Mouse (Mus musculus) thymus, adult 2 months (tissue): ENCODE results near the gene Madd. TPM values are rescaled to one million over a fixed set of nuclear protein-coding genes. Genes with fewer than 3 reads are reported as not detected.

Experiments used
- DNase-seq: peaks from one replicate; pipeline ENCODE4 v3.0.0; 2021
- H3K27ac ChIP-seq: fragments of 200-500 bp; 2 replicates; pipeline ENCODE4 v1.5.1; 2012; ENCODE audit warnings: low read length, control low read depth; ENCODE audit not compliant: control insufficient read depth, insufficient read depth
- H3K27me3 ChIP-seq: fragments of 200-500 bp; 2 replicates; pipeline ENCODE4 v1.6.1; 2012; ENCODE audit warnings: mild to moderate bottlenecking, low read length, moderate library complexity, mixed read lengths; ENCODE audit not compliant: control insufficient read depth, insufficient read depth
- H3K36me3 ChIP-seq: fragments of 200-500 bp; 2 replicates; pipeline ENCODE4 v1.6.1; 2012; ENCODE audit warnings: mild to moderate bottlenecking, low read length, moderate library complexity; ENCODE audit not compliant: control insufficient read depth, insufficient read depth
- H3K4me1 ChIP-seq: fragments of 200-500 bp; replicated peaks from 2 replicates; pipeline ENCODE4 v1.6.1; 2012; ENCODE audit warnings: low read length; ENCODE audit not compliant: control insufficient read depth, insufficient read depth
- H3K4me3 ChIP-seq: fragments of 200-500 bp; 2 replicates; pipeline ENCODE4 v1.5.1; 2012; ENCODE audit warnings: mild to moderate bottlenecking, low read length, control low read depth, moderate library complexity; ENCODE audit not compliant: control insufficient read depth, insufficient read depth
- CTCF ChIP-seq: fragments of 200-500 bp; IDR thresholded peaks from 2 replicates; pipeline ENCODE4 v1.5.1; 2012; ENCODE audit warnings: mild to moderate bottlenecking, control low read depth, low read length, moderate library complexity, borderline replicate concordance; ENCODE audit not compliant: control insufficient read depth, poor library complexity, insufficient read depth; ENCODE audit errors: extremely low read depth
- POLR2A ChIP-seq: fragments of 200-500 bp; IDR thresholded peaks from 2 replicates; pipeline ENCODE4 v1.6.1; 2012; ENCODE audit warnings: mild to moderate bottlenecking, low read length, control low read depth, moderate library complexity; ENCODE audit not compliant: control insufficient read depth, poor library complexity, insufficient read depth; ENCODE audit errors: extremely low read depth
- whole genome bisulfite sequencing: fragments of 180-500 bp; shearing (Covaris S2); methylation state at CpG from one replicate; pipeline ENCODE4 v1.1.7; 2018; 5-methylcytosine and 5-hydroxymethylcytosine counted together
- polyA plus RNA-seq: library from polyadenylated mRNA; depleted of rRNA; stranded (reverse); fragments of >200 nt; gene quantifications from 2 replicates; pipeline ENCODE4 v1.2.3, GENCODE M21; 2012

Gene Madd
- polyA plus RNA-seq, 1 experiment, result 63.9 TPM

DNA sequence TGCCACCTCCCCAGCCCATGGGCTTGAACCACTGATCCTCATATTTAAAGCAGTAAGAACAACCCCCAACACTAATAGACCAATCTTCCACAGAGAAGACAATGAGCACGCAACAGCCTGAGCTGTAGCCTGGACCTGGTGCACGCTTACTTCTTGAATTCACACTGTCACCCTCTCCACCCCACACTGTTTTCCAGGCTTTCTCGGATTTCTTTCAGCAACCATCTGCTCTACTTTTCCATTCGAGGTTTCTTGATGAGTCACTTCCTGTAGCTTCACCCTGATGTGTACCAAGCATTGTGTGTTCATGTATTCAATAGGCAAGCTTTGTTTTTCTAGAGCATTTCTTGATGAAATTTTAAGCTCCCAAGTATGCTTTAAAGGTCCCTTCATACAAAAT is 3.8 kb upstream of the Madd start:
- no peaks in the 10 kb centered on the region for H3K36me3 ChIP-seq
- H3K27ac ChIP-seq, result no peak overlapping the region
- no peak for DNase-seq
- WGBS, result 49% methylated on average over 4 of the region's 4 CpGs
- H3K4me3 ChIP-seq, result no peak overlapping the region
- H3K4me1 ChIP-seq, result peaks cover 15% of the 10 kb centered on the region
- H3K27me3 ChIP-seq, result no peaks in the 10 kb centered on the region
- TF ChIP-seq POLR2A, result no peak
- TF ChIP-seq CTCF, result no peak

DNA sequence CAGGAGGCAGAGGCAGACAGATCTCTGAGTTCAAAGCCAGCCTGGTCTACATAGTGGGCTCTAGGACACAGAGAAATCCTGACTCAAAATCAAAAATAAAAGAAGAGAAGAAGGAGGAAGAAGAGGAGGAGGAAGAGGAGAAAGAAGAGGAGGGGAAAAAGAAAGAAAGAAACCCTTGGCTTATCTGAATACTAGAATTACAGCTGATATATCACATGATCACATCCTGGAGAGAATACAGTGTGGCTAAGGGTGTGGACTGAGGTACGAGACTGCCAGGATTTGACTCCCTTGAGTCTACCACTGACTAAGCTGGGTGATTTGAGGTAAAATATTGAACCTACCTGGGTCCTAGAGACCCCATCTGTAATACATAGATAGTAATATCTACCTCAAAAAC is 2.6 kb upstream of the Madd start:
- no peak for DNase-seq
- Histone ChIP-seq H3K4me1 (peaks cover 19% of the 10 kb centered on the region), H3K27ac (no peak overlapping the region), H3K36me3 (no peaks in the 10 kb centered on the region), H3K4me3 (no peak overlapping the region), H3K27me3 (no peaks in the 10 kb centered on the region)
- 76% methylated on average over 1 of the region's 1 CpGs for WGBS
- TF ChIP-seq POLR2A (no peak), CTCF (no peak)

DNA sequence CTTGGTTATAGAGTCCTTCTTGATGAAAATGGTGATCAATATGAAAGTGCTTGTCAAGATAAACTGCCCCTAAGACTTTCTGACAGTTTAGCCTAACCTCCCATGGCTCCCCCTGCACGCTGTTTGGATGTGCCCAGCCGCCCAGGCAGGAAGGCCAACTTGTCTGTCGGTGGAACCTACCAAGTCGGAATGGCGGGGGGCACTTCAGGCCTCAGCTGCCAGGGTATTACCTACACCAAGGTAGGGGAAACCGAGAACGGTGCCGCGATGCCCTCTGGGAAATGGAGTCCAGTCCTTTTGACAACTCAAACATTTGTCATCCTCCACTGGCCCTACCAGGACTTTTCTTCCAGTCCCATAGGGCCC is 506 bp downstream of the Madd start:
- 0% methylated on average over 9 of the region's 9 CpGs for WGBS
- Histone ChIP-seq H3K27ac (peak overlapping the region; percentile 86), H3K4me1 (peaks cover 19% of the 10 kb centered on the region), H3K27me3 (no peaks in the 10 kb centered on the region), H3K36me3 (peaks cover 4% of the 10 kb centered on the region), H3K4me3 (peak overlapping the region; percentile 87)
- TF ChIP-seq POLR2A (no peak), CTCF (no peak)
- peak; percentile 99 for DNase-seq

DNA sequence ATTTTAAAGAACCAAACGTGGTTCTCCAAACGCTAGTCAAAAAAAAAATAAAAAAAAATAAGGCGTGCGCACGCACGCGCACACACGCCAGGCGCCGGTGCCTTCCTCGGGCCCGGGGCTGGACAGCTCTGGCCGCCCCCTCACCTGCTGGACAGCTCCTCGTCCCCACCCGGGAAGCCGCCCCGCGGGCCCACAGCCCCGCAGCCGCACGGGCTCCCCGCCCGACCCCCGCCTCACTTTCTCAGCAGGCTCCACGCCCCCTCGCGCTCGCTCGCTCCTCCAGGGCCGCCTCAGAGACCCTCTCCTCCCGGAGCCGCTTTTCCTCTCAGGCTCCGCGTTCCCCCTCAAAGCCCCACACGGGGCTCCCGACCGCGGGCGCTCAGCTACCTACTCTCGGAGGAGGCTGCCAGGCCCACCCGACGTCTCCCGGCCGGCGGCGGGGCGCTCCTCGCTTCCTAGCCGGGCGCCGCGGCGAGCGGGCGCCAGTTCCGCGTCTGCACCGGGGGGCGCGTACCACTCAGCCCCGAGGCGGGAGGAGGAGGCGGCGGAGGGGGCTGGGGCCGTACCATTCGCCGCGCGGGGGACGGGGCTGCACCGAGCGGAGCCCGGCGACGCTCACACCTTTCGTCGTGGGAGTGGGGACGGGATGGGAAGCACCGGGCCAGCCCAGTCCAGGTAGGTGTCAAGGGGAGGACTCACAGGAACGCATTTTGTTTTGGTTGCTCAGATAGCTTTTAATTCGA is 1.1 kb downstream of the Madd start:
- Histone ChIP-seq H3K4me3 (peak overlapping the region; percentile 87), H3K27me3 (no peaks in the 10 kb centered on the region), H3K4me1 (peaks cover 19% of the 10 kb centered on the region), H3K36me3 (peaks cover 10% of the 10 kb centered on the region), H3K27ac (peak overlapping the region; percentile 84)
- WGBS, result 1% methylated on average over 81 of the region's 81 CpGs
- TF ChIP-seq POLR2A (no peak), CTCF (peak; percentile 60; the same call in 1 of the 2 replicates)
- DNase-seq, result peak; percentile 92

DNA sequence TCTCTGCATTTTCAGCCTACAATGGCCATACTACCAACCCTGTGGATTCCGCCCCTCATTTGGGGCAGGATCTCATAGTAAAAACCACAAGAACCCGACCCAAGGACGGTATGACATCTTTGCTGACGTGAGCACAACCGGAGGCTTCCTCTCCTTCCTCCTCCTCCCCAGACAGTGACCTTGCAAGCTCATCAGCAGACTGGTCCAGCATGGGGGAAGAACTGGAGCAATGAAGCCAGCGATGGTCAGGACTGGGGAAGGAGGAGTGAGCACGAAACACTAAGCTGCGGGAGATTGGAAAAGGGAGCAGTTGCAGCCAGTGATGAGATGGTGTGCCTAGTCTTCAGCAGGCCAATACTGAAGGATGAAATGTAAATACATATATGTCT is 1.6 kb downstream of the Madd start:
- Histone ChIP-seq H3K4me3 (peak overlapping the region; percentile 87), H3K27ac (no peak overlapping the region), H3K27me3 (no peaks in the 10 kb centered on the region), H3K4me1 (peaks cover 15% of the 10 kb centered on the region), H3K36me3 (peaks cover 11% of the 10 kb centered on the region)
- peak; percentile 19 for DNase-seq
- TF ChIP-seq POLR2A (no peak), CTCF (no peak)
- WGBS, result 5% methylated on average over 8 of the region's 8 CpGs

DNA sequence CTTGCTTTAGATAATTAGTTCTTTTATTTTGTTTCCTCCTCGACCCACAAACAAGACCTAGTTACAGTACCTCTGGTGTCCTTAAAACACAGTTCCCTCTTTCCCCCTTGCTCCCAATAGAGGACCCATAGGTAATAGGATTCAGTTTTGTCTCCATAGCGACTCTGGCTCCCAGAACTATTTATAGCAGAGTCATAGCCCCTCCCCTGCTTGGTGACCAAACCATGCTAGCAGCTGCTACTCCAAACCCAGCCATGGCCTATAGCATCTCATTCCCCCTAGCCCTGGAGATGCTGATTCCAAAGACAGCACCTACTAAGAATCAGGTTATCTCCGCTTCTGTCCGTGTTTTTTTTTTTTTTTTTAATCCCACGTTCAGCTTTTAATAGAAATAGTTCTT is 2.9 kb downstream of the Madd start:
- DNase-seq, result no peak
- TF ChIP-seq CTCF, result no peak
- Histone ChIP-seq H3K27ac (no peak overlapping the region), H3K36me3 (peaks cover 21% of the 10 kb centered on the region), H3K4me3 (no peak overlapping the region), H3K27me3 (no peaks in the 10 kb centered on the region), H3K4me1 (peaks cover 15% of the 10 kb centered on the region)
- 85% methylated on average over 5 of the region's 5 CpGs for WGBS

DNA sequence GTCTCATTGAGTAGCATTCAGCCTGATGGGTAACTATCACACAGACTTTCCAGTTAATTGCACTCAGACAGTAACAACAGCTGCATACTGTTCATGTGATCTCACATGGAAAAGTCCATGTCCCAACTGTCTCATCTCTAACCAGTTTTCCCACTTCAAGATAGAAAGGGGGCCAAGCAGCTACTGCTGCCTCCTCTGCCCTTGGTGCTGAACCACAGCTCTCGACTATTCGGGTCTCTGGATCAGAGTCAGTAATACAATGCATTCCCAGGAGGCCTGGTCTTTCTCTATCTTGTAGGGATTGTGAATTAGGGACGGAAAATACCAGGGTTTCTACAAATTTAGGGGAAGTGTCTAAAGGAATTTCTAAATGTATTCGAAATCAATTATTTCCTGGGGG is 3.8 kb downstream of the Madd start:
- H3K36me3 ChIP-seq, result peaks cover 28% of the 10 kb centered on the region
- 96% methylated on average over 4 of the region's 4 CpGs for WGBS
- no peak for TF ChIP-seq POLR2A
- no peak for TF ChIP-seq CTCF
- no peaks in the 10 kb centered on the region for H3K27me3 ChIP-seq
- H3K27ac ChIP-seq, result no peak overlapping the region
- no peak for DNase-seq
- H3K4me3 ChIP-seq, result no peak overlapping the region
- peaks cover 15% of the 10 kb centered on the region for H3K4me1 ChIP-seq
